ENCODE assay signal across 8 mouse cellular contexts in genomic region chr11:75166861-75167642, GRCm38 (mm10). TPM values are rescaled to one million over a fixed set of nuclear protein-coding genes. Genes with fewer than 3 reads are reported as not detected.
A peak's percentile ranks its signal among the peaks of the same experiment; 100 is the strongest.
DNase-seq lines count a peak whose midpoint lies in the region; ATAC-seq lines count a peak whose summit lies in the region.

No protein-coding gene starts in this region.

- peak overlapping the region; percentile 43 for H3K4me2 ChIP-seq in forebrain, embryonic 12.5 days
- peak overlapping the region; percentile 77 for H3K4me2 ChIP-seq in intestine, embryonic 14.5 days (ENCODE audit: low read length)
- H3K4me2 ChIP-seq in lung, embryonic 15.5 days = peak overlapping the region; percentile 90
- H3K4me2 ChIP-seq in stomach, embryonic 16.5 days (ENCODE audit: low read depth, low read length) = peak overlapping the region; percentile 88

- H3K27ac ChIP-seq in forebrain, embryonic 12.5 days = no peak overlapping the region
- peak overlapping the region; percentile 95 for H3K27ac ChIP-seq in intestine, embryonic 14.5 days (ENCODE audit: low read depth)
- peak overlapping the region; percentile 89 for H3K27ac ChIP-seq in lung, embryonic 15.5 days
- peak overlapping the region; percentile 94 for H3K27ac ChIP-seq in stomach, embryonic 16.5 days (ENCODE audit: low read length)

- DNase-seq in cerebellum, adult 11 months = peak; percentile 31
- no peak for DNase-seq in cerebellum, adult 9-10 months
- peak; percentile 28 to 29 for DNase-seq in CD8-positive naive resting alpha-beta T cell, adult 2 months (ENCODE audit: low read depth in 2 of 2, low spot score in 2 of 2)
- peak; percentile 84 for DNase-seq in intestine, embryonic 14.5 days (ENCODE audit: low spot score)
- DNase-seq in frontal cortex, postnatal 14 days (ENCODE audit: low spot score in 2 of 2) = no peak

- no peak overlapping the region for H3K9ac ChIP-seq in forebrain, embryonic 12.5 days
- peak overlapping the region; percentile 92 for H3K9ac ChIP-seq in intestine, embryonic 14.5 days (ENCODE audit: low read length)
- H3K9ac ChIP-seq in lung, embryonic 15.5 days = peak overlapping the region; percentile 71
- peak overlapping the region; percentile 86 for H3K9ac ChIP-seq in stomach, embryonic 16.5 days (ENCODE audit: low read length)

- ATAC-seq in forebrain, embryonic 12.5 days (ENCODE audit: low FRiP score) = no peak
- no peak for ATAC-seq in intestine, embryonic 14.5 days (replicated peaks; ENCODE audit: low FRiP score, low TSS enrichment, low read depth)
- no peak for ATAC-seq in lung, embryonic 15.5 days (ENCODE audit: borderline replicate concordance, extremely low read depth, low FRiP score, low TSS enrichment)
- no peak for ATAC-seq in stomach, embryonic 16.5 days (ENCODE audit: insufficient read depth, low FRiP score)

- H3K36me3 ChIP-seq in forebrain, embryonic 12.5 days (replicated peaks) = peaks cover 18% of the 10 kb centered on the region
- peaks cover 48% of the 10 kb centered on the region for H3K36me3 ChIP-seq in intestine, embryonic 14.5 days (ENCODE audit: control insufficient read depth, insufficient read depth, low read length)
- H3K36me3 ChIP-seq in lung, embryonic 15.5 days = peaks cover 14% of the 10 kb centered on the region
- peaks cover 5% of the 10 kb centered on the region; the same call in 1 of the 2 replicates for H3K36me3 ChIP-seq in stomach, embryonic 16.5 days (ENCODE audit: control insufficient read depth, insufficient read depth, low read length)

- H3K4me3 ChIP-seq in forebrain, embryonic 12.5 days (replicated peaks) = peak overlapping the region; percentile 46
- H3K4me3 ChIP-seq in intestine, embryonic 14.5 days (ENCODE audit: low read depth, low read length) = peak overlapping the region; percentile 65
- peak overlapping the region; percentile 63 for H3K4me3 ChIP-seq in lung, embryonic 15.5 days
- peak overlapping the region; percentile 73 for H3K4me3 ChIP-seq in stomach, embryonic 16.5 days (replicated peaks; ENCODE audit: low read length)

- WGBS in forebrain, embryonic 12.5 days = 2% methylated on average over 67 of the region's 68 CpGs
- 3% methylated on average over 68 of the region's 68 CpGs for WGBS in intestine, embryonic 14.5 days
- WGBS in lung, embryonic 15.5 days = 4% methylated on average over 68 of the region's 68 CpGs
- 5% methylated on average over 67 of the region's 68 CpGs for WGBS in stomach, embryonic 16.5 days

- no peaks in the 10 kb centered on the region for H3K9me3 ChIP-seq in forebrain, embryonic 12.5 days
- H3K9me3 ChIP-seq in intestine, embryonic 14.5 days (ENCODE audit: control insufficient read depth, low read length) = no peaks in the 10 kb centered on the region
- no peaks in the 10 kb centered on the region for H3K9me3 ChIP-seq in lung, embryonic 15.5 days
- no peaks in the 10 kb centered on the region for H3K9me3 ChIP-seq in stomach, embryonic 16.5 days (replicated peaks; ENCODE audit: control insufficient read depth, low read length)

- H3K27me3 ChIP-seq in forebrain, embryonic 12.5 days = peaks cover 94% of the 10 kb centered on the region
- peaks cover 44% of the 10 kb centered on the region for H3K27me3 ChIP-seq in intestine, embryonic 14.5 days (replicated peaks; ENCODE audit: control insufficient read depth, insufficient read depth, low read length)
- H3K27me3 ChIP-seq in lung, embryonic 15.5 days = peaks cover 81% of the 10 kb centered on the region
- peaks cover 23% of the 10 kb centered on the region for H3K27me3 ChIP-seq in stomach, embryonic 16.5 days (ENCODE audit: control insufficient read depth, insufficient read depth, low read length)

- H3K4me1 ChIP-seq in forebrain, embryonic 12.5 days = peaks cover 61% of the 10 kb centered on the region
- peaks cover 36% of the 10 kb centered on the region for H3K4me1 ChIP-seq in intestine, embryonic 14.5 days (replicated peaks; ENCODE audit: control insufficient read depth, insufficient read depth, low read length)
- peaks cover 90% of the 10 kb centered on the region for H3K4me1 ChIP-seq in lung, embryonic 15.5 days
- H3K4me1 ChIP-seq in stomach, embryonic 16.5 days (ENCODE audit: control insufficient read depth, insufficient read depth, low read length) = peaks cover 55% of the 10 kb centered on the region

RNA-seq across cellular contexts. Expression of gene Hic1, which starts 2.3 kb away (rescaled TPM):
- polyA plus RNA-seq in forebrain, embryonic 12.5 days (2016; fragmentation: Nextera tagmentation; extraction: Ambion mirVana) = 3.2 and 4.4 TPM in 2 replicates
- polyA plus RNA-seq in intestine, embryonic 14.5 days (2014; fragmentation: Nextera tagmentation; extraction: Ambion mirVana) = 13.0 and 14.5 TPM in 2 replicates
- 20.1 and 21.7 TPM in 2 replicates for polyA plus RNA-seq in lung, embryonic 15.5 days (2015; fragmentation: Nextera tagmentation; extraction: Ambion mirVana)
- 5.1 and 5.9 TPM in 2 replicates for polyA plus RNA-seq in stomach, embryonic 16.5 days (2015; fragmentation: Nextera tagmentation; extraction: Ambion mirVana)

RNA-seq across cellular contexts. Expression of gene Ovca2, which starts 11.6 kb away (rescaled TPM):
- 24.3 and 25.3 TPM in 2 replicates for polyA plus RNA-seq in forebrain, embryonic 12.5 days (2016; fragmentation: Nextera tagmentation; extraction: Ambion mirVana)
- polyA plus RNA-seq in intestine, embryonic 14.5 days (2014; fragmentation: Nextera tagmentation; extraction: Ambion mirVana) = 29.9 and 32.2 TPM in 2 replicates
- polyA plus RNA-seq in lung, embryonic 15.5 days (2015; fragmentation: Nextera tagmentation; extraction: Ambion mirVana) = 25.5 and 26.2 TPM in 2 replicates
- 19.4 and 23.2 TPM in 2 replicates for polyA plus RNA-seq in stomach, embryonic 16.5 days (2015; fragmentation: Nextera tagmentation; extraction: Ambion mirVana)

RNA-seq across cellular contexts. Expression of gene Dph1, which starts 24.0 kb away (rescaled TPM):
- 15.7 and 16.6 TPM in 2 replicates for polyA plus RNA-seq in forebrain, embryonic 12.5 days (2016; fragmentation: Nextera tagmentation; extraction: Ambion mirVana)
- polyA plus RNA-seq in intestine, embryonic 14.5 days (2014; fragmentation: Nextera tagmentation; extraction: Ambion mirVana) = 27.9 and 31.5 TPM in 2 replicates
- polyA plus RNA-seq in lung, embryonic 15.5 days (2015; fragmentation: Nextera tagmentation; extraction: Ambion mirVana) = 20.4 and 21.0 TPM in 2 replicates
- 20.6 and 20.7 TPM in 2 replicates for polyA plus RNA-seq in stomach, embryonic 16.5 days (2015; fragmentation: Nextera tagmentation; extraction: Ambion mirVana)

RNA-seq across cellular contexts. Expression of gene Rtn4rl1, which starts 26.5 kb away (rescaled TPM):
- polyA plus RNA-seq in forebrain, embryonic 12.5 days (2016; fragmentation: Nextera tagmentation; extraction: Ambion mirVana) = 1.7 and 1.8 TPM in 2 replicates
- polyA plus RNA-seq in intestine, embryonic 14.5 days (2014; fragmentation: Nextera tagmentation; extraction: Ambion mirVana) = 1.6 and 2.0 TPM in 2 replicates
- 1.8 and 3.3 TPM in 2 replicates for polyA plus RNA-seq in lung, embryonic 15.5 days (2015; fragmentation: Nextera tagmentation; extraction: Ambion mirVana)
- polyA plus RNA-seq in stomach, embryonic 16.5 days (2015; fragmentation: Nextera tagmentation; extraction: Ambion mirVana) = 1.3 and 1.4 TPM in 2 replicates

Comparison
In these comparisons a context has a peak if more than half of its experiments do, and no peak if none do; other contexts are left out.
1. DNase-seq: peak in cerebellum, adult 11 months (single experiment), CD8-positive naive resting alpha-beta T cell, adult 2 months (2 of 2) and intestine, embryonic 14.5 days (single experiment); none in cerebellum, adult 9-10 months (single experiment) and frontal cortex, postnatal 14 days (0 of 2).
2. Peak in every context shown above with its lines, with median percentiles within 50 percentile points of each other: H3K4me2 ChIP-seq and H3K4me3 ChIP-seq.